Mouse (Mus musculus) erythroblast, embryonic 14.5 days (primary cell): Measurements from ENCODE around the gene Gad2. TPM values are rescaled to one million over a fixed set of nuclear protein-coding genes. Genes with fewer than 3 reads are reported as not detected.

Experiments used
- H3K27me3 ChIP-seq: 2 replicates; pipeline ENCODE4 v1.6.1; 2012; ENCODE audit warnings: inconsistent platforms; ENCODE audit not compliant: control insufficient read depth
- H3K36me3 ChIP-seq: 2 replicates; pipeline ENCODE4 v1.6.1; 2012; ENCODE audit warnings: mild to moderate bottlenecking, inconsistent platforms; ENCODE audit not compliant: control insufficient read depth
- H3K4me1 ChIP-seq: 2 replicates; pipeline ENCODE4 v1.6.1; 2012; ENCODE audit warnings: inconsistent platforms; ENCODE audit not compliant: control insufficient read depth
- H3K4me3 ChIP-seq: replicated peaks from 2 replicates; pipeline ENCODE3; 2012; ENCODE audit warnings: moderate library complexity, mild to moderate bottlenecking, inconsistent platforms
- H3K9me3 ChIP-seq: 2 replicates; pipeline ENCODE4 v1.6.1; 2012; ENCODE audit warnings: low read length, inconsistent platforms, mixed read lengths; ENCODE audit not compliant: control insufficient read depth
- GATA1 ChIP-seq: IDR thresholded peaks from 2 replicates; pipeline ENCODE4 v1.6.1; 2012; ENCODE audit warnings: low read length, inconsistent platforms, mixed read lengths
- TAL1 ChIP-seq: IDR thresholded peaks from 3 replicates; pipeline ENCODE4 v1.6.1; 2012; ENCODE audit warnings: low read length, inconsistent platforms, mixed read lengths
- polyA plus RNA-seq: library from polyadenylated mRNA; stranded (reverse); fragments of >175 nt; gene quantifications from 2 replicates; pipeline ENCODE4 v1.2.3, GENCODE M21; 2012

The Gad2 gene
- polyA plus RNA-seq, 1 experiment = not detected

GRCm38 (mm10) chr2:22741222-22741621 lies 119.2 kb downstream of the Gad2 start:
- H3K4me3 ChIP-seq = no peak overlapping the region
- peaks cover 3% of the 10 kb centered on the region for H3K27me3 ChIP-seq
- H3K36me3 ChIP-seq = no peaks in the 10 kb centered on the region
- no peak for TF ChIP-seq TAL1
- no peak for TF ChIP-seq GATA1
- peaks cover 3% of the 10 kb centered on the region for H3K4me1 ChIP-seq
- 0 out of 2 replicates have a peak, but pooled peaks cover 5% of the 10 kb centered on the region for H3K9me3 ChIP-seq

Other genes starting within 250 kb of the Gad2 start
- 1.5 and 1.8 TPM in 2 replicates for gene Apbb1ip, start 151.9 kb downstream of the Gad2 start, polyA plus RNA-seq